Mouse (Mus musculus) cerebellum, postnatal 36 days (tissue): Measurements from ENCODE around the gene Lypd5.

Experiments used
- DNase-seq, 2 experiments: peaks; one replicate each; pipeline ENCODE4 v3.0.0; 2021 to 2022; ENCODE audit warnings: mixed read lengths in 2 of 2

The Lypd5 gene

GRCm38 (mm10) chr7:24361001-24361400 is 12.0 kb downstream of the Lypd5 start:
- no peak for DNase-seq

- no peak for DNase-seq
These were observed 14.2 kb downstream of the Lypd5 start for GRCm38 (mm10) chr7:24363228-24363627.

GRCm38 (mm10) chr7:24364827-24365226 is 15.8 kb downstream of the Lypd5 start:
- DNase-seq = peak; percentile 85 to 90

GRCm38 (mm10) chr7:24365258-24366014 is 16.4 kb downstream of the Lypd5 start:
- DNase-seq = no peak

GRCm38 (mm10) chr7:24366716-24367632 is 18.0 kb downstream of the Lypd5 start:
- DNase-seq = no peak

DNA sequence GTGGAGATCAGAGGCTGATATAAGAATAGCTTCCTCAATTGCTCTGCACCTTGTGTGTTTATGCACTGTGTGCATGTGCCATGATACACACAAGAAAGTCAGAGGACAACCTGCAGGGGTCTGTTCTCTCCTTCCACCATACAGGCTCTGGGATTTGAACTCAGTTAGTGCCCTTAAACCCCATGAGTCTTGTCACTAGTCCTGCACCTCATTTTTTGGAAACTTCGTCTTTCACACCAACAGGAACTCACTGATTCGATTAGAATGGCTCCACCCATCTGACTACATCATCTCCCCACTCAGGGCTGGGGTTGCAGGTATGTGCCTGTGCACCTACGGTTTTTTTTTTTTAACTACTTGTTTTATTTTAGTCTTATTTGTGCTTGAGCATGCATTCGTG is 19.2 kb downstream of the Lypd5 start:
- no peak for DNase-seq

GRCm38 (mm10) chr7:24368946-24369345 is 19.9 kb downstream of the Lypd5 start:
- no peak for DNase-seq

GRCm38 (mm10) chr7:24369731-24370541 is 20.9 kb downstream of the Lypd5 start, which contains the start of gene Kcnn4:
Gene Kcnn4 (plus strand): TSS chr7:24370263.
- DNase-seq = no peak

GRCm38 (mm10) chr7:24371012-24371808 is 22.2 kb downstream of the Lypd5 start:
- no peak for DNase-seq

GRCm38 (mm10) chr7:24371809-24372145 is 22.8 kb downstream of the Lypd5 start:
- no peak for DNase-seq

GRCm38 (mm10) chr7:24372300-24372699 is 23.3 kb downstream of the Lypd5 start:
- no peak for DNase-seq

DNA sequence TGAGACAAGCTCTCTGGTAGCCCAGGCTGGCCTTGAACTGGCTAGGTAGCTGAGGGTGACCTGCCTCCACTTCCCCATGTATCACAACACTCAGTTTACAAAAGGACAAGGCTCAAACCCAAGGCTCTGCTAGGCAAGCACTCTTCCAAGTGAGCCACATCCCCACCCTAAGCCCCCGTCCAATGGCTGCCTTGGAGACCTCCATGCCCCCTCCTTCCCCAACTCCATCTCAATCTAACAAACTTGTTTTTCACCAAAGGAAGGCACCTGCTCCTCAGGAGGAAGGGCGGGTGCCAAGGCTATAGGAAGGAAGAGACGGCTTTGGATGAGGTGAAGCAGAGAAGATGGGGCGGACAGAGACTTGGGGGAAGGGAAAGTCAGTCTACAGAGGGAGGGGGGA is 23.8 kb downstream of the Lypd5 start:
- DNase-seq = no peak

DNA sequence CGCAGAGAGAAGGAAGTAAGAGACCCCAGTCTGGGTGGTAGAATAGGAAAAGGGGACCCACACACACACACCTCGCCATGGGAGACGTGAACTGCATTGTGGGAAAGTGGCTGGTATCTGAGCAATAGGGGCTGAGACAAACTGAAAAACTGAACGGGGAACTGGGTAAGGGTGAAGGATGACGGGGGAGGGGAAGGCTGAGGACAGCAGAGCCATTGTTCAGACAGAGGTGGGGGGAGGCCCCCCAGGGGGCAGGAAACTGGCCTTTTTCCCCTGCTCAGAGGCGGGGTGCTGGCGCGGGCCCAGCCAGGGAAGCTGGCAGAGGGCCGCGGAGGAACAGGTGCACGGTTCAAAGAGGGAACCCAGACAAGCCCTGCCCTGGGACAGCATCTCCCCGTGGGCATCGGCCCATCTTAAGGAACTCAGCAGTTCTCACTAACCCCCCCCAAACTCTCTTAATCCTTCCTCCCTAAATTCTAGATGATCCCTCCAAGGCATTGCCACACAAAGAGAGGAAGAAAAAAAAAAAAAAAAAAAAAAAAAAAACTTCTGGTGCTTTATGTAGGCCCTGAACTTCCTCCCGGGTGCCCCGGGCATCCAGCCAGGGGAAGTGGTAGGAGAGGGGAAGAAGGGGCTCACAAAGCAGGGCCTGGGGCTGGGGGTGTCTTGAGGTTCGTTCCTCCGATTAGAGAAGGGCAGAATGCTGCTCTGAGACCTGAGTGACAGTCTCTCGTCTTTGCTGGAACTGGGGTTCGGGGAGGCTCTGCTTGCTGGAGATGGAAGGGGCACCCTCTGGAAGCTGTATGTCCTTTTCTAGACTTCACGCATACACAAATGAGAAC is 24.8 kb downstream of the Lypd5 start:
- peak; percentile 30 to 58 for DNase-seq

GRCm38 (mm10) chr7:24376456-24376855 is 27.5 kb downstream of the Lypd5 start:
- no peak for DNase-seq

DNA sequence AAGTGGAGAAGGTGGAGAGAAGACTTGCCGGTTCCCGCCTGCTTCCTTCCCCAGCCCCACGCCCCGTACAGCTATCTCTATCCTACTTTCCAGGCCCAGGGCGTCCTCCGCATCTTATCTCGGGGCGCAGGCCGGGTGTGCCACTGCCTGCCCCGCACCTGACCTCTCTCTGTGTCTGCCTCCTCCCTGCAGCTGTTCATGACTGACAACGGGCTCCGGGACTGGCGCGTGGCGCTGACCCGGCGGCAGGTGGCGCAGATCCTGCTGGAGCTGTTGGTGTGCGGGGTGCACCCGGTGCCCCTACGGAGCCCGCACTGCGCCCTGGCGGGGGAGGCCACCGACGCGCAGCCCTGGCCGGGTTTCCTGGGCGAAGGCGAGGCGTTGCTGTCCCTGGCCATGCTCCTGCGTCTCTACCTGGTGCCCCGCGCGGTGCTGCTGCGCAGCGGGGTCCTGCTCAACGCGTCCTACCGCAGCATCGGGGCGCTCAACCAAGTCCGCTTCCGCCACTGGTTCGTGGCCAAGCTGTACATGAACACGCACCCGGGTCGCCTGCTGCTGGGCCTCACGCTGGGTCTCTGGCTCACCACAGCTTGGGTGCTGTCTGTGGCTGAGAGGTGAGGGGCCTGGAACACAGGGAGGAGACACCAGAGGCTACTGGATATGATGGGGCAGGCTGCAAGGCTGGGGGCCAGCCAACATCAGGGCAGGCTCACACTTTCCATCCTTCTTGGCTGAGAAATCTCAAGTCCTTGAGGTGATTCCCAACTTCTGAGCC is 28.3 kb downstream of the Lypd5 start:
- peak; percentile 50 to 57 for DNase-seq

GRCm38 (mm10) chr7:24378049-24378701 is 29.2 kb downstream of the Lypd5 start:
- DNase-seq = no peak

DNA sequence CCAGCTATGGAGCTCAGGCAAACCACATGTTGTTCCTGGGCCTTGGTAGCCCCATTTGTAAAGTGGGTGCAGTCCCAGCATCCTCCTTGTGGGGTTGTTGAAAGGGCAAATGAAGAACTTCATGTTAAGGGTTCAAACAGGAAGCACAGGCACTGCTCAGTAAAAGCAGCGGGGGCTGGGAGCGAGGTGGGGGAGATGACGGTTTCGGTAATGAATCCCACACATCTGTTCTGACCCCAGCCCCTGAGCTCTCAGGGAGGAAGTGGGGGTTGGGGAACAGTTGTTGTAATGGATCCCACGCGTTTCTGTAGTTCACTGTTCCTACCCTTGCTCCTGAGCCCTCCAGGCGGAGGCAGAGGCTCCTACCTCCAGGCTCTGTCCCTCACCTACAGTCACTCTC is 30.9 kb downstream of the Lypd5 start:
- no peak for DNase-seq

- no peak for DNase-seq
These were observed 31.4 kb downstream of the Lypd5 start for GRCm38 (mm10) chr7:24380370-24380769.

DNA sequence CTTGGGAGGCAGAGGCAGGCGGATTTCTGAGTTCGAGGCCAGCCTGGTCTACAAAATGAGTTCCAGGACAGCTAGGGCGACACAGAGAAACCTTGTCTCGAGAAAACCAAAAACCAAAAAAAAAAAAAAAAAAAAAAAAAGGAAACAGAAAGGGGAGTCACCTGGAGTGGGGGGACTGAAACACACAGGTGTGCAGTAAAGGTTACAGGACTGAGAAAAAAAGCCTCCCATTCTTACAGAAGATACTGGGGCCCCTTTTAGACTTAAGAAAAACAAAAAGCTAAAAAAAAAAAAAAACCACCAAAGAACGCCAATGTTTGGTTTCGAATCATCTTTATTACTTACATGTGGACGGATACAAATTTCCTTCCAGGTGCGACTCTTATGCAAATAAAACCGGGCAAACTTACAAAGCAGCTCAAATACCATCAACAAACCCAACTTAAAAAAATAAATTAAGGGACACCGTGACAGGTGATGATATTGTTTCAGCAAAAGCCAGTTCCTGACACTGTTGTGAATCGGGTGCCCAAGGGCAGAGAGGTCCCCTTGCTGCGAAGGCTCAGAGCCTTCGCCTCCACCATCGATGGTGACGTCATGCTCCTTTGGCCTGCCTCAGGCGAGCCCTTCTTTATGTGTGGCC is 33.9 kb downstream of the Lypd5 start:
- DNase-seq = no peak
